Mouse (Mus musculus): ENCODE data around the gene Gfm2. TPM values are rescaled to one million over a fixed set of nuclear protein-coding genes. Genes with fewer than 3 reads are reported as not detected.
A peak's percentile ranks its signal among the peaks of the same experiment; 100 is the strongest.

Gene Gfm2
- polyA plus RNA-seq, 1 experiment, result 20.9 TPM

- no peaks in the 10 kb centered on the region for H3K27me3 ChIP-seq (ENCODE audit: control insufficient read depth, insufficient read depth, insufficient read length)
- H3ac ChIP-seq (ENCODE audit: control insufficient read depth, insufficient read length), result peak within 1 kb of the TSS; percentile 21
- TF ChIP-seq POLR2A (IDR thresholded peaks at IDR 0.05; ENCODE audit: insufficient read length, low read depth) (peak; percentile 96), REST (IDR thresholded peaks at IDR 0.05; ENCODE audit: insufficient read depth, insufficient read length) (no peak), SRF (IDR thresholded peaks at IDR 0.05; ENCODE audit: control insufficient read depth, insufficient read length, low read depth) (no peak), MYOD1 (IDR thresholded peaks at IDR 0.05; ENCODE audit: control insufficient read depth in 1 of 3, insufficient read length in 2 of 3, low read depth in 2 of 3) (peak in 1 of 3 experiments; percentile 18), USF1 (IDR thresholded peaks at IDR 0.05; ENCODE audit: low read depth) (peak; percentile 30), POLR2AphosphoS2 (IDR thresholded peaks at IDR 0.05; ENCODE audit: insufficient read length, low read depth) (peak; percentile 90)
- H3K4me2 ChIP-seq (ENCODE audit: low read depth), result peak within 1 kb of the TSS; percentile 81
- H3K79me2 ChIP-seq (ENCODE audit: control insufficient read depth, insufficient read depth), result no peaks in the 10 kb centered on the region
- H3K36me3 ChIP-seq (ENCODE audit: control insufficient read depth, insufficient read depth), result no peaks in the 10 kb centered on the region
- peak within 1 kb of the TSS; percentile 30 for H3K4me3 ChIP-seq
These were observed 60.3 kb downstream of the Gfm2 start, which contains the start of gene Hexb for GRCm38 (mm10) chr13:97197932-97198562. Hexb (minus strand) TSS chr13:97198357.

DNA sequence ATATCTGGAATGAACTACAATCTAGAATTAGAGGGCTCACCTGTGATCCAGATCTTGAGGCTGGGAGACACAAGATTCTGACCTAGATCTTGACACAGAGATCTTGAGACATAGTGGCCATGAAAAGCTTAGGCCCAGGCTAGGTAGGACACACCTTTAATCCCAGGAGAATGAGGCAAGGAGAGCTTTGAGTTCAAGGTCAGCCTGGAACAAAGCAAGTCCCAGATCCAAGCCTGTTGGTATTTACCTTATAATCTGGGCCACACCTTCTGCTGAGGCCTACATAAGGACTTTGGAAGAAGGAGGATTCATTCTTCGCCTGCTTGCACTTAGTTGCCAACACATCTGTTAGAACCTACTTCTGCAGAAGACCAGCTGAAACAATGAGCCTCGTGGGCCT is 61.4 kb downstream of the Gfm2 start:
- H3K27me3 ChIP-seq (ENCODE audit: control insufficient read depth, insufficient read depth, insufficient read length), result no peaks in the 10 kb centered on the region
- H3K79me2 ChIP-seq (ENCODE audit: control insufficient read depth, insufficient read depth), result no peaks in the 10 kb centered on the region
- TF ChIP-seq CEBPB (IDR thresholded peaks at IDR 0.05; ENCODE audit: insufficient read depth, poor library complexity, severe bottlenecking) (no peak), USF1 (IDR thresholded peaks at IDR 0.05; ENCODE audit: low read depth) (no peak), REST (IDR thresholded peaks at IDR 0.05; ENCODE audit: insufficient read depth, insufficient read length) (no peak), TCF3 (IDR thresholded peaks at IDR 0.05; ENCODE audit: insufficient read length, low read depth) (no peak)
- H3ac ChIP-seq (ENCODE audit: control insufficient read depth, insufficient read length), result no peak overlapping the region
- peak overlapping the region; percentile 81 for H3K4me2 ChIP-seq (ENCODE audit: low read depth)
- H3K4me3 ChIP-seq, result no peak overlapping the region
- no peaks in the 10 kb centered on the region for H3K36me3 ChIP-seq (ENCODE audit: control insufficient read depth, insufficient read depth)

DNA sequence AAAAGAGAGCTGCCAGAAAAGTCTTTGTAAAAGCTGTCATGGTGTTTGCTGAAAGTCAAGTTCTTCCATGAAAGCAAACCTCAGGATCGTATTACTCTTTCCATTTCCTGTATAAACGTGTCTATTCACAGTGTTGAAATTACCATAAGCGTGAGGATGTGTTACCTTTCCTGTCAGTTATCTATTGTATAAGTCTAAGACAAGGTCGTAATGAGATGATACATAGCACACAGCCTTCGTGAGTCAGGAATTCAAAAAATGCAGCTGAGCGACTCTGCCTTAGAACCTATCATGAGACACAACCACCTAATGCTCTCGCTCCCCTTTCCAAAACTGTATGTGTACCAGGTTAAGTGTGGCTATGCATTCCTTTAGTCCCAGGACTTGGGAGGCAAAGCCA is 63.3 kb downstream of the Gfm2 start:
- H3ac ChIP-seq (ENCODE audit: control insufficient read depth, insufficient read length), result no peak overlapping the region
- H3K4me3 ChIP-seq, result no peak overlapping the region
- no peaks in the 10 kb centered on the region for H3K36me3 ChIP-seq (ENCODE audit: control insufficient read depth, insufficient read depth)
- TF ChIP-seq REST (IDR thresholded peaks at IDR 0.05; ENCODE audit: insufficient read depth, insufficient read length), result no peak
- TF ChIP-seq POLR2AphosphoS2 (IDR thresholded peaks at IDR 0.05; ENCODE audit: insufficient read length, low read depth), result no peak
- TF ChIP-seq MAX (IDR thresholded peaks at IDR 0.05; ENCODE audit: low read depth), result no peak
- TF ChIP-seq POLR2A (IDR thresholded peaks at IDR 0.05; ENCODE audit: insufficient read length, low read depth), result no peak
- TF ChIP-seq MYOD1 (IDR thresholded peaks at IDR 0.05; ENCODE audit: control insufficient read depth in 1 of 3, insufficient read length in 2 of 3, low read depth in 2 of 3), result no peak
- no peak for TF ChIP-seq TCF3 (IDR thresholded peaks at IDR 0.05; ENCODE audit: insufficient read length, low read depth)
- no peak for TF ChIP-seq USF1 (IDR thresholded peaks at IDR 0.05; ENCODE audit: low read depth)
- no peak for TF ChIP-seq E2F4 (IDR thresholded peaks at IDR 0.05; ENCODE audit: insufficient read depth)
- TF ChIP-seq CEBPB (IDR thresholded peaks at IDR 0.05; ENCODE audit: insufficient read depth, poor library complexity, severe bottlenecking), result no peak
- no peak for TF ChIP-seq SRF (IDR thresholded peaks at IDR 0.05; ENCODE audit: control insufficient read depth, insufficient read length, low read depth)
- no peak for TF ChIP-seq TCF12 (IDR thresholded peaks at IDR 0.05; ENCODE audit: insufficient read depth, poor library complexity, severe bottlenecking)
- no peak for TF ChIP-seq MYOG (IDR thresholded peaks at IDR 0.05; ENCODE audit: control insufficient read depth in 1 of 3, insufficient read depth in 1 of 3, insufficient read length in 2 of 3, low read depth in 2 of 3)
- H3K4me2 ChIP-seq (ENCODE audit: low read depth), result no peak overlapping the region
- H3K27me3 ChIP-seq (ENCODE audit: control insufficient read depth, insufficient read depth, insufficient read length), result no peaks in the 10 kb centered on the region
- H3K79me2 ChIP-seq (ENCODE audit: control insufficient read depth, insufficient read depth), result no peaks in the 10 kb centered on the region

- Histone ChIP-seq H3K36me3 (ENCODE audit: control insufficient read depth, insufficient read depth) (no peaks in the 10 kb centered on the region), H3K79me2 (ENCODE audit: control insufficient read depth, insufficient read depth) (no peaks in the 10 kb centered on the region), H3K4me3 (no peak overlapping the region), H3K27me3 (ENCODE audit: control insufficient read depth, insufficient read depth, insufficient read length) (no peaks in the 10 kb centered on the region), H3K4me2 (ENCODE audit: low read depth) (no peak overlapping the region), H3ac (ENCODE audit: control insufficient read depth, insufficient read length) (no peak overlapping the region)
- TF ChIP-seq TCF12 (IDR thresholded peaks at IDR 0.05; ENCODE audit: insufficient read depth, poor library complexity, severe bottlenecking), result no peak
- TF ChIP-seq POLR2AphosphoS2 (IDR thresholded peaks at IDR 0.05; ENCODE audit: insufficient read length, low read depth), result no peak
- no peak for TF ChIP-seq REST (IDR thresholded peaks at IDR 0.05; ENCODE audit: insufficient read depth, insufficient read length)
- no peak for TF ChIP-seq TCF3 (IDR thresholded peaks at IDR 0.05; ENCODE audit: insufficient read length, low read depth)
- no peak for TF ChIP-seq SRF (IDR thresholded peaks at IDR 0.05; ENCODE audit: control insufficient read depth, insufficient read length, low read depth)
- no peak for TF ChIP-seq MYOG (IDR thresholded peaks at IDR 0.05; ENCODE audit: control insufficient read depth in 1 of 3, insufficient read depth in 1 of 3, insufficient read length in 2 of 3, low read depth in 2 of 3)
- no peak for TF ChIP-seq E2F4 (IDR thresholded peaks at IDR 0.05; ENCODE audit: insufficient read depth)
- TF ChIP-seq MAX (IDR thresholded peaks at IDR 0.05; ENCODE audit: low read depth), result no peak
- TF ChIP-seq USF1 (IDR thresholded peaks at IDR 0.05; ENCODE audit: low read depth), result no peak
- no peak for TF ChIP-seq MYOD1 (IDR thresholded peaks at IDR 0.05; ENCODE audit: control insufficient read depth in 1 of 3, insufficient read length in 2 of 3, low read depth in 2 of 3)
- TF ChIP-seq CEBPB (IDR thresholded peaks at IDR 0.05; ENCODE audit: insufficient read depth, poor library complexity, severe bottlenecking), result no peak
- TF ChIP-seq POLR2A (IDR thresholded peaks at IDR 0.05; ENCODE audit: insufficient read length, low read depth), result no peak
These were observed 64.2 kb downstream of the Gfm2 start for GRCm38 (mm10) chr13:97201896-97202295.
